Mouse (Mus musculus) ES-Bruce4 (cell line): ENCODE data around the gene Zfp319.

ENCODE experiments used
- EP300 ChIP-seq: IDR thresholded peaks from 2 replicates; pipeline ENCODE4 v1.6.1; 2011; ENCODE audit warnings: low read depth, low read length; ENCODE audit not compliant: insufficient read depth
- POLR2A ChIP-seq: IDR thresholded peaks from one replicate; pipeline ENCODE4 v1.8.1; 2011; ENCODE audit warnings: low read length; ENCODE audit not compliant: insufficient read depth

- TF ChIP-seq EP300 (no peak), POLR2A (no peak)
Observed at GRCm38 (mm10) chr8:95336363-95336762, 4.6 kb upstream of the Zfp319 start.
